Mouse (Mus musculus) lung, adult 2 months (tissue): ENCODE measurements around the gene Tmem210.

Experiments
- CTCF ChIP-seq: fragments of 200-500 bp; IDR thresholded peaks from 2 replicates; pipeline ENCODE4 v1.5.1; 2011; ENCODE audit warnings: mild to moderate bottlenecking, low read length, control low read depth; ENCODE audit not compliant: insufficient read depth
- POLR2A ChIP-seq: fragments of 200-500 bp; IDR thresholded peaks from 2 replicates; pipeline ENCODE4 v1.6.1; 2011; ENCODE audit warnings: low read depth, mild to moderate bottlenecking, control low read depth, low read length, borderline replicate concordance; ENCODE audit errors: extremely low read depth

DNA sequence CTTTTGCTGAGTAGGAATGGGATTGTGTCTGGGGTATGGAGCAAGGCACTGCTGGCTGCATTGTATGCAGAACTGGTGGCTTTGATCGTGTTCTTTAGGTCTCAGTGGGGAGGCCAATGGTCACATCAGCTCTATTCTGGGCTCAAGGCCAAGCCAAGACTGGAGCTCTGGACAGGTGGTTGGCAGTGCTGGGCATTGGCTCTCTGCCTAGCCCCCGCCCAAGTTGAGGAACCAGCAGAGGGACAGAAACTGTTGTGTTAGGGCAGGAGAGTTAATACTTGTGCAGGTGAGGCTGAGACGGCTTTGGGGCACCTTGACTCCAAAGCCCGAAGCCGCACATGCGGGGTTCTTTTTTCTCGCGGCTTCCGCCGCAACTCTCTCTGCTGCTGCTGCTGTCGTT is 1.7 kb downstream of the Tmem210 start, which contains the start of gene Lrrc26:
- no peak for TF ChIP-seq CTCF
- TF ChIP-seq POLR2A = no peak
